Mouse (Mus musculus) intestine, embryonic 14.5 days (tissue): ENCODE data around the gene Prep. TPM values are rescaled to one million over a fixed set of nuclear protein-coding genes. Genes with fewer than 3 reads are reported as not detected.

Experiments
- ATAC-seq: fragments of 200-750 bp; cut with Nextera tagmentation; replicated peaks from 2 replicates; pipeline ENCODE4 v1.8.0; 2017; ENCODE audit warnings: low read depth, moderate number of reproducible peaks, moderate TSS enrichment, moderate library complexity; ENCODE audit not compliant: low FRiP score, low TSS enrichment
- DNase-seq: peaks from one replicate; pipeline ENCODE4 v3.0.0-alpha.2; 2018; ENCODE audit warnings: low spot score
- H3K27ac ChIP-seq: fragments of 300-500 bp; sonication (generic); 2 replicates; pipeline ENCODE4 v1.5.1; 2014; ENCODE audit warnings: low read depth, mild to moderate bottlenecking, control low read depth
- H3K27me3 ChIP-seq: fragments of 300-500 bp; sonication (generic); replicated peaks from 2 replicates; pipeline ENCODE4 v1.6.1; 2014; ENCODE audit warnings: low read length, control low read depth; ENCODE audit not compliant: control insufficient read depth, insufficient read depth
- H3K36me3 ChIP-seq: fragments of 300-500 bp; sonication (generic); 2 replicates; pipeline ENCODE4 v1.6.1; 2014; ENCODE audit warnings: low read length, control low read depth; ENCODE audit not compliant: control insufficient read depth, insufficient read depth
- H3K4me1 ChIP-seq: fragments of 300-500 bp; sonication (generic); replicated peaks from 2 replicates; pipeline ENCODE4 v1.6.1; 2014; ENCODE audit warnings: low read length, control low read depth, mixed read lengths; ENCODE audit not compliant: control insufficient read depth, insufficient read depth
- H3K4me2 ChIP-seq: fragments of 300-500 bp; sonication (generic); 2 replicates; pipeline ENCODE4 v1.6.1; 2014; ENCODE audit warnings: low read length
- H3K4me3 ChIP-seq: fragments of 300-500 bp; sonication (generic); 2 replicates; pipeline ENCODE4 v1.5.1; 2014; ENCODE audit warnings: low read depth, low read length, control low read depth, mixed read lengths
- H3K9ac ChIP-seq: fragments of 300-500 bp; sonication (generic); 2 replicates; pipeline ENCODE4 v1.6.1; 2014; ENCODE audit warnings: mild to moderate bottlenecking, low read length
- H3K9me3 ChIP-seq: fragments of 300-500 bp; sonication (generic); 2 replicates; pipeline ENCODE4 v1.6.1; 2016; ENCODE audit warnings: low read length, control low read depth; ENCODE audit not compliant: control insufficient read depth
- WGBS: fragments of 180-500 bp; shearing (Covaris S2); extraction: QIAGEN DNeasy Blood & Tissue Kit; methylation state at CpG from one replicate; pipeline ENCODE4 v1.1.7; 2014; 5-methylcytosine and 5-hydroxymethylcytosine counted together
- polyA plus RNA-seq: library from polyadenylated mRNA; unstranded; fragments of >200 nt; fragmentation: Nextera tagmentation; extraction: Ambion mirVana; gene quantifications from 2 replicates; pipeline ENCODE4 v1.2.1, GENCODE M21; 2014

Gene Prep
- polyA plus RNA-seq, 1 experiment from 2014 or later, result 25.0 TPM

- ATAC-seq (no peak; the same call in 1 of the 2 replicates), DNase-seq (no peak)
- H3K9me3 ChIP-seq, result no peaks in the 10 kb centered on the region
- H3K4me2 ChIP-seq, result no peak overlapping the region
- peaks cover 60% of the 10 kb centered on the region for H3K36me3 ChIP-seq
- H3K27ac ChIP-seq, result no peak overlapping the region
- no peak overlapping the region for H3K4me3 ChIP-seq
- 0 out of 2 replicates have a peak, but pooled peaks cover under 1% of the 10 kb centered on the region for H3K4me1 ChIP-seq
- WGBS, result 94% methylated on average over 2 of the region's 2 CpGs
- no peaks in the 10 kb centered on the region for H3K27me3 ChIP-seq
- H3K9ac ChIP-seq, result no peak overlapping the region
These were observed 31.7 kb downstream of the Prep start for GRCm38 (mm10) chr10:45098751-45099150.

GRCm38 (mm10) chr10:45100473-45100872, 33.5 kb downstream of the Prep start:
- Histone ChIP-seq H3K27me3 (no peaks in the 10 kb centered on the region), H3K36me3 (peaks cover 52% of the 10 kb centered on the region), H3K4me2 (no peak overlapping the region), H3K4me3 (no peak overlapping the region), H3K9ac (no peak overlapping the region), H3K9me3 (no peaks in the 10 kb centered on the region), H3K27ac (no peak overlapping the region), H3K4me1 (peaks cover 6% of the 10 kb centered on the region; the same call in 1 of the 2 replicates)
- no peak for ATAC-seq
- WGBS, result 86% methylated on average over 11 of the region's 11 CpGs
- DNase-seq, result no peak

GRCm38 (mm10) chr10:45103184-45103583, 36.2 kb downstream of the Prep start:
- Histone ChIP-seq H3K4me1 (peaks cover 6% of the 10 kb centered on the region; the same call in 1 of the 2 replicates), H3K27ac (no peak overlapping the region), H3K4me3 (no peak overlapping the region), H3K36me3 (peaks cover 37% of the 10 kb centered on the region), H3K27me3 (no peaks in the 10 kb centered on the region), H3K4me2 (no peak overlapping the region), H3K9ac (no peak overlapping the region), H3K9me3 (no peaks in the 10 kb centered on the region)
- ATAC-seq (no peak), DNase-seq (no peak)
- 50% methylated on average over 11 of the region's 11 CpGs for WGBS

GRCm38 (mm10) chr10:45104098-45104497, 37.1 kb downstream of the Prep start:
- DNase-seq, result no peak
- Histone ChIP-seq H3K27ac (no peak overlapping the region), H3K4me3 (no peak overlapping the region), H3K4me1 (peaks cover 6% of the 10 kb centered on the region; the same call in 1 of the 2 replicates), H3K4me2 (no peak overlapping the region), H3K27me3 (no peaks in the 10 kb centered on the region), H3K9ac (no peak overlapping the region), H3K9me3 (no peaks in the 10 kb centered on the region), H3K36me3 (peaks cover 37% of the 10 kb centered on the region)
- 63% methylated on average over 7 of the region's 7 CpGs for WGBS
- no peak for ATAC-seq

GRCm38 (mm10) chr10:45104535-45105079, 37.6 kb downstream of the Prep start:
- H3K4me1 ChIP-seq, result peaks cover 6% of the 10 kb centered on the region; the same call in 1 of the 2 replicates
- DNase-seq, result no peak
- H3K27ac ChIP-seq, result no peak overlapping the region
- H3K27me3 ChIP-seq, result no peaks in the 10 kb centered on the region
- no peak overlapping the region for H3K9ac ChIP-seq
- no peaks in the 10 kb centered on the region for H3K9me3 ChIP-seq
- no peak for ATAC-seq
- H3K36me3 ChIP-seq, result peaks cover 38% of the 10 kb centered on the region
- 85% methylated on average over 4 of the region's 4 CpGs for WGBS
- H3K4me2 ChIP-seq, result no peak overlapping the region
- H3K4me3 ChIP-seq, result no peak overlapping the region

GRCm38 (mm10) chr10:45106541-45106940, 39.5 kb downstream of the Prep start:
- WGBS, result 92% methylated on average over 4 of the region's 4 CpGs
- DNase-seq (no peak), ATAC-seq (no peak)
- H3K9me3 ChIP-seq, result no peaks in the 10 kb centered on the region
- no peak overlapping the region for H3K4me3 ChIP-seq
- peaks cover 34% of the 10 kb centered on the region for H3K36me3 ChIP-seq
- no peak overlapping the region for H3K27ac ChIP-seq
- peaks cover 6% of the 10 kb centered on the region; the same call in 1 of the 2 replicates for H3K4me1 ChIP-seq
- H3K27me3 ChIP-seq, result no peaks in the 10 kb centered on the region
- no peak overlapping the region for H3K4me2 ChIP-seq
- no peak overlapping the region for H3K9ac ChIP-seq

GRCm38 (mm10) chr10:45107313-45107712, 40.3 kb downstream of the Prep start:
- no peak overlapping the region for H3K4me2 ChIP-seq
- H3K27ac ChIP-seq, result no peak overlapping the region
- ATAC-seq (no peak), DNase-seq (no peak)
- H3K4me1 ChIP-seq, result peaks cover 6% of the 10 kb centered on the region; the same call in 1 of the 2 replicates
- H3K27me3 ChIP-seq, result no peaks in the 10 kb centered on the region
- H3K9me3 ChIP-seq, result no peaks in the 10 kb centered on the region
- peaks cover 30% of the 10 kb centered on the region for H3K36me3 ChIP-seq
- WGBS, result 92% methylated on average over 2 of the region's 2 CpGs
- no peak overlapping the region for H3K9ac ChIP-seq
- H3K4me3 ChIP-seq, result no peak overlapping the region

GRCm38 (mm10) chr10:45109041-45109440, 42.0 kb downstream of the Prep start:
- DNase-seq (no peak), ATAC-seq (no peak)
- Histone ChIP-seq H3K36me3 (peaks cover 29% of the 10 kb centered on the region), H3K9ac (no peak overlapping the region), H3K9me3 (no peaks in the 10 kb centered on the region), H3K4me1 (peaks cover 3% of the 10 kb centered on the region; the same call in 1 of the 2 replicates), H3K4me2 (no peak overlapping the region), H3K27me3 (no peaks in the 10 kb centered on the region), H3K4me3 (no peak overlapping the region), H3K27ac (no peak overlapping the region)
- 96% methylated on average over 8 of the region's 8 CpGs for WGBS

GRCm38 (mm10) chr10:45109974-45110373, 43.0 kb downstream of the Prep start:
- WGBS, result 89% methylated on average over 6 of the region's 6 CpGs
- Histone ChIP-seq H3K4me1 (no peaks in the 10 kb centered on the region), H3K27ac (no peak overlapping the region), H3K36me3 (peaks cover 36% of the 10 kb centered on the region), H3K4me2 (no peak overlapping the region), H3K27me3 (no peaks in the 10 kb centered on the region), H3K9me3 (no peaks in the 10 kb centered on the region), H3K4me3 (no peak overlapping the region), H3K9ac (no peak overlapping the region)
- DNase-seq (no peak), ATAC-seq (no peak)
